Mouse (Mus musculus) lung, postnatal 14 days (tissue): ENCODE measurements around the gene Bola1.
A peak's percentile ranks its signal among the peaks of the same experiment; 100 is the strongest.
"Not testable (repeated sequence)": the region's sequence is repeated elsewhere in the genome, so short reads cannot be mapped to it uniquely, and the experiment has no call there.

Source experiments
- DNase-seq: peaks from one replicate; pipeline ENCODE4 v3.0.0; 2021

Bola1 gene

DNA sequence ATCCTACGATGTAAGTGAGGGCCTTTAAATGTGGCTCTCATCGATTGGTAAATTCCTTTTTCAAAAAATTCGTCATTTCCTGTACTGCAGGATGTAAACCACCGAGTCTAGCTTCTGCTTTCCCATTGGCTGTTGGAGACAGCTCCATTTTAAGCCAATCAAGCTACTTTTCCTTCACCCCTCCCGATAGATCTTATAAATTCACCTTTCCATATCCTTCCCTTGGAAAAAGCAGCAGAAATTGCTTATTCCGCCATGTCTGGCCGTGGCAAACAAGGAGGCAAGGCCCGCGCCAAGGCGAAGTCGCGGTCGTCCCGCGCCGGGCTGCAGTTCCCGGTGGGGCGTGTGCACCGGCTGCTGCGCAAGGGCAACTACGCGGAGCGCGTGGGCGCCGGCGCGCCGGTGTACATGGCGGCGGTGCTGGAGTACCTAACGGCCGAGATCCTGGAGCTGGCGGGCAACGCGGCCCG is at the start of gene Bola1, which contains the start of gene Hist2h2ab:
Bola1 (minus strand) TSS at position 49 of the 470 bp plus-strand sequence.
Hist2h2ab (plus strand) TSS at position 205 of the 470 bp plus-strand sequence.
- peak; percentile 69 for DNase-seq

DNA sequence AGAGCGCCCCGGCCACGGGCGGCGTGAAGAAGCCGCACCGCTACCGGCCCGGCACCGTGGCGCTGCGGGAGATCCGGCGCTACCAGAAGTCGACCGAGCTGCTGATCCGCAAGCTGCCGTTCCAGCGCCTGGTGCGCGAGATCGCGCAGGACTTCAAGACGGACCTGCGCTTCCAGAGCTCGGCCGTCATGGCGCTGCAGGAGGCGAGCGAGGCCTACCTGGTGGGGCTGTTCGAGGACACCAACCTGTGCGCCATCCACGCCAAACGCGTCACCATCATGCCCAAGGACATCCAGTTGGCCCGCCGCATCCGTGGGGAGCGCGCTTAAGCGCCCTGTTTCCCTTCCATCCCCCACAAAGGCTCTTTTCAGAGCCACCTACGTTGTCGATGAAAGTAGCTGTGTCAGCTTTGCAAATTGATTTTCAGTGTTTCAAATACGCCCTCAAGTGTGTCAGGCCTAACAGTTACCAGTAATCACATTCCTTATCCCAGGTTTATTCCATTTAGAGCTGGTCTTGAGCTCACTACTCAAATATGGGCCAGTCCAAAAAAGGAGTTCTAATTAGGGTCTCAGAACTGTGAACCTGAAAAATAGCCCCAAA is 49.4 kb upstream of the Bola1 start:
- DNase-seq: not testable (repeated sequence)

DNA sequence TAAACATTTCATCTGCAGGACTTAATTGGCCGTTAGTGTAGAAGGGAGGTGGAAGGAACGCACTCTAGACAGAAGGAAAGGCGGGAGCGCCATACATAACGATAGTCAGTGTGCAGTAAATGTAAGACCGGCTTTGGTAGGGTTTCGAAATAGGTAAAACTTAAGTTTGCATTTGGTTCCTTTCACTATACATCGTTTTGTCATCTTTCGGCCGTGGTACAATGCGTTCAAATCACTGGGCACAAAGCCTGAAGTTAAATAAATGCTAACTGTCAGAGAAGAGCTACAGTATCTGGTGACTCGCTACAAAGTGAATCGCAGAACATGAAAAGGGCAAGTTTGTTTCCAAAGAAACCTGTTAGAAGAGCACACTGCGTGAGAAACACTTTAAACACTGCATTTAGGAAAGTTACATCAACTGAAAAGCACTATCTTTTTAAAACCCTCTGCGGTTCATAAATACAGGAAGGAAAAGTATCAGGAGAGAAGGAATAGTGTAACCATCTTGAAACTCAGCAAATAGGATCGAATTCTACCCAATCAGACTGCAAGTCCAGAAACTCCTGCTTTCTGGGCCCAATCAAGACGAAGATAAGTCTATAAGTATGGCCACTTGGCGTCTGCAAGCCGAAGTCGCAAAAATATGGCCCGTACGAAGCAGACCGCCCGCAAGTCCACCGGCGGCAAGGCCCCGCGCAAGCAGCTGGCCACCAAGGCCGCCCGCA is 48.7 kb upstream of the Bola1 start, which contains the start of gene Hist2h3b:
Hist2h3b (plus strand) TSS at position 604 of the 725 bp plus-strand sequence.
- peak; percentile 78 for DNase-seq

DNA sequence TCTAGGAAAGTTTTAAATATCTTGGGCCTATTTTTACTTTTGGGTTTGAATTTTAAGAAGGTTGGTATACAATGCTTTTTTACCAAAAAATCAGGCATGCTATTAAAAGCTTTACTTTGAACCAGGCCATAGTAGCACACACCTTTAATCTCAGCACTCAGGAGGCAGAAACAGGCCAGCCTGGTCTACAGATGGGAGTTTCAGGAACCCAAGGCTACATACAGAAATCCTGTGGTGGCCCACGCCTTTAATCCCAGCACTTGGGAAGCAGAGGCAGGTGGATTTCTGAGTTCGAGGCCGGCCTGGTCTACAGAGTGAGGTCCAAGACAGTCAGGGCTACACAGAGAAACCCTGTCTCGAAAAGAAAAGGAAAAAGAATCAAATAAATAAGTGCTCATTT is 48.0 kb upstream of the Bola1 start:
- DNase-seq: no peak

DNA sequence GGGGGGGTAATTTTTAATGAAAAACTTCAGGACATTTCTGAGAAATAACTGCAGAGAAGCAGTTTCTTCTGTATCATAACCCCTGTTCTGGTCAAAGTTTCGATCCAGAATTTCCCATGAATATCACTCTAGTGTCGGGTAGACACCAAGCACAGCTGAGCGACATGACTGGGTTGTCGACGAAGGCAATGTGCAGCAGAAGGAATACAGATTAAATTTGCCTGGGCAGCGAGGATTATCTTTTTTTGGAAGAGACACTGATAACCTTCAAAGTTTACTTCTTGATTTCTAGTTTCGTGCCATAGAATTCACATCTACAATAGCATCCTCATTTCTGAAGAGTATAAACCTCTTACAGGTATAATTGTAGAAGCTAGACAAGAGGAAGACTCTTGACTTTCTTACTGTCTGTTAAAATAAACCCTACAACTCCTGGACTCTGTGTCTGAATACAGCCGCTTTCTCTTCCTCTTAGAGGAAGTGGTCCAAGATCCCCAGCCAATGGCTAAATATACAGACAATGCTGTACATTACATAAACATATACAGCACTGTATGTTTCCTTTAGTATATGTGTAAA is 46.7 kb upstream of the Bola1 start:
- no peak for DNase-seq

DNA sequence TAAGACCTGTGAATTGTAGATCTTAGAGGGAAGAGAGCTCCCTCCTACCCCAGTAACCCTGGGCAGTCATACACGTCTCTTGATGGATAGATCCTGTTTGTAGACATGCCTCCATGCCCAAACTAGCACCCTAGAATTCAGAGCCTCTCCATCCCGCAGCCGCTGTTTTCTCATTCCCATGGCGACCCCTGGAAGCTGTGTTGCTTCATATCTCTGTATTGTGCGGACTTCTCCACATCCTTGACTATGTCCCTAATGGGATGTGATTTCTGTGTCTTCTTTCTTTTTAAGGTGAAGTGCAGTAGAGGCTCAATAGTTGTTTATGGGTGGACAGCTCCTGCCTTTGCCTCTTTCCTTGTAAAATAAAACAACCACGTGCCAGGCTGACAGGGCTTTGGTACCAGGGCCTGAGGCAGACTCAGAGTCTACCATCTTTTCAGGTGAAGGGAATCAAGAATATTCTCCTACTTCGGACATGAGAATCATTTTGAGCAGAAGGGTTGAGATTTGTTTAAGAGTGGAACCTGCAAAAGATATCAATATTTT is 45.0 kb upstream of the Bola1 start:
- DNase-seq: no peak

DNA sequence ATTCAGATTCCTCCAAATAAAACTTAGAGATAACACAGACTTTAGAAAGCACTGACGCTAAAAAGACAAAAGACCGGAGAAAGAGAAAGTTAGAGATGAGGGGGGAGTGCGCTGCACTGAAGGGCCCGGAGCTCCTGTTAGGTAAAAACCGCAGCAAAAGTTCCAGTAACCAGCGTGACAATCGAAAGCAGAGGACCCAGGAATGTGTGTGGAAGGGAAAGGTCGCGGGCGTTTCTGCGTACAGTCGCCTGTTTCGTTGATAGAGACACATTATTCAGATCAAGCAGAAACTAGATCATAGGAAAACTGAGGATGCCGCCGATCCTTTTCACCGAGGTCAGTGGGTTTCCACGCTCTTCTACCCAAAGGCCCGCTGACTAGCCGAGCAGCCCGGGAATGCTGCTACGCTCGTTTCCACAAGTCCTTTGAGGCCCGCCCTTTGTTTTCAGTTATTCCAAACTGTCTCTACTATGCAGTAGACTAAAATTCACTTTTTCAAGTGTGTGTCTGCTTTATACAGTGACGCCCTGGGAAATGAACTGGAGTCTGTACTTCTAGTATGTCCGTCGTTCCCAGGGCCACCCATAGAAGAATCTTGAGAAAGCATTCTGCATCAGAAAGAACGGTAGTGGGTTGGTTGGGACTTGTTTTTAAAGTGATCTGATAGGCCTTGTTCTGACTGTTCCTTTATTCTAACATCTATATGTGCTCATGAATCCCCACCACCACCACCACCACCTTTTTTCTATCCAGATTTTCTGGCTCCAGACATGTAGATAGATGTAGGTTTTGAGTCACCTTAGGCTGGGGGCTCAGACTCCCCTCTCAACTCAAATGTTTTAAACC is 44.3 kb upstream of the Bola1 start:
- peak; percentile 57 for DNase-seq

DNA sequence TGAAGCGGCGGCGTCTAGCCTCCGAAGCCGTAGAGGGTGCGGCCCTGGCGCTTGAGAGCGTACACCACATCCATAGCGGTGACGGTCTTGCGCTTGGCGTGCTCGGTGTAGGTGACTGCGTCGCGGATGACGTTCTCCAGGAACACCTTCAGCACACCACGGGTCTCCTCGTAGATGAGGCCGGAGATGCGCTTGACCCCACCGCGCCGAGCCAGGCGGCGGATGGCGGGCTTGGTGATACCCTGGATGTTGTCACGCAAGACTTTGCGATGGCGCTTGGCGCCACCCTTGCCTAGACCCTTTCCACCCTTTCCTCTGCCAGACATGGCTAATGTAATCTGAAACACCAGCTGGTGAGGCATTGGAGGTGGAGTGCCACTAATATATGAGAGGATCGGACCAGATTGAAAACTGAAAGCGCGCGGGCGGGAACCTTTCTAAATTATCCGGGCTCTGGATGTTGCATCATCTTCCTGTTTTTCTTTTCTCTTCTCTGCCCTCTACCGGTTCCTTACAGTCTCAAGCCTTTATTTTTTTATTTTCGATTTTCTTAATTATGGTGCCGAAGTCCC is 43.6 kb upstream of the Bola1 start, which contains the start of gene Hist2h4:
Hist2h4 (minus strand) TSS at position 333 of the 572 bp plus-strand sequence.
- peak; percentile 96 for DNase-seq

DNA sequence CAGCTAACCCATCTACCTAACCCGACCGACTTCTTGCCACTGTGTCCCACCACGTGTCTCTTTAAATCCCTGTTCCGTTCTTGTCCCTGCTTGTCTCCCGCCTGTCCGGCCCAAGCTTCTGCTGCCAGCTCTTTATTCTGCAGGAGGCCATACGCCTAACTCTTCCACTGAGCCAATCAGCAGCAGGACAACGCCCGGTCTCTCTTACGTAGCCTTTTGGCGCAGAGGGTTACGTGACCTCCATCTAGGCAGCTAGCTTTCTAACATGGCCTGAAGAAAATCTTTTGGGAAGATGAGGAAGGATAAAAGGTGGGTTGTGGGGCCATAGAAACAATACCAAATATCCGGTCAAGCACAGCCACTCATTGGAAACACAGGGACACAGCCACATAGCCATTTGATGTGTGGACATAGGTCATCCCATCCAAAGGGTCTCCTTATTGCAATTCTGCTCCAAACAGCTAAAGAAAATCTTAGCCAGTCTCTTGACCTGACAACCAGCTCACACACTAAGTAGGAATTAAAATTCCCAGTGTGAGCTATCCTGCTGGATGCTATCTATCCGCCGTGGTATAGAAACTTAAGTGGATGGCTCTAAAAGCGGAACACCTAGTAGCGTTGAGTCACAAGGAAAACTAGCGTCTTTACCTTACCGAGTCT is 42.8 kb upstream of the Bola1 start:
- peak; percentile 85 for DNase-seq

DNA sequence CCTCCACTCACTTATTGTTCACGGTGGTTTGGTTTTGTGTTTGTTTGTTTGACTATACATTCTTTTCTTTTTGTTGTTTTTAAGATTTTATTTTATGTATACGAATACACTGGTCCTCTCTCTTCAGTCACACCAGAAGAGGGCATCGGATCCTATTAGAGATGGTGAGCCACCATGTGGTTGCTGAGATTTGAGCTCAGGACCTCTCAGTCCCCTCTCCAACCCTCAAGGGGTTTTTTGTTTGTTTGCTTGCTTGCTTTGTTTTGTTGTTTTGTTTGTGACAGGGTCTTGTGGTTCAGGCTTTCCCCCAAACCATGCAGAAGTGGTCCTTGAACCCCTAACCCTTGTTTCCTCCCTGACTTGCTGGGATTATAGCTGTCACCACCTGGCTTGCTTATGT is 42.1 kb upstream of the Bola1 start:
- DNase-seq: no peak

DNA sequence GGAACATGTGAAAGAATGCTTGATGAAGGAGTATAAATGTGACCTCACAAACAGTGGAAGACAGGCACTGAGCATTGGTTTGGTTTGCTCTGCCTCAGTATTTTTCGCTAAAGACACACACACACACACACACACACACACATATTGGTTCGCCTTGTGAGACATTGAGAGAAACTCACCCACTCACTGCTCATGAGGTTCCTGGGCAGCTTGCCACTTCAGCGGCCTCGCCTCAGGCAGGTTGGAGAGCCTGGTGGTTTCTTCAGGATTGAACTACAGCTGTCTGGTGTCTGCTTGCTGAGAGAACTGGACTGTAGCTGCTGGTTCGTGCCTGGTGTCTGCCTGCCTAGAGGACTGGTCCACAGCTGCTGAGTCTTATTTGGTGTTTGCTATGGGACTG is 40.7 kb upstream of the Bola1 start:
- no peak for DNase-seq

DNA sequence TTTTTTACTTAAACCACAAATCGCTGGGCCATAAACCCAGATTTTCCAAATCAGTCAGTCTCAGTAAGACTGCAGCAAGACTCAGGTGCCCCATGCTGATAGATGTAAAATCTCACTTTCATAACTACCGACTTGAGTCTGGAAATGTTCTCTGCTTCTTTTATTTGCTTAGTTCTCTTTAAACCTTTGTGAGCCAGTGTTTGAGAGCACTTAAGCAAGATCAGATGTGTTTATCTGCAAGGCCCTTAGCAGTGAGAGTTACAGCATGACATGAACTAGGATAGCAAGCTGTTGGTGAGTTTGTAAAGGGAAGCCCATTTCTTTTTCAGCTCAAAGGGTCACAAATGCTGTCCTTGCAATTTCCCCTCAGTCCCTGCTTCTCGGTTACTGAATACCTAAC is 37.7 kb upstream of the Bola1 start:
- DNase-seq: no peak

DNA sequence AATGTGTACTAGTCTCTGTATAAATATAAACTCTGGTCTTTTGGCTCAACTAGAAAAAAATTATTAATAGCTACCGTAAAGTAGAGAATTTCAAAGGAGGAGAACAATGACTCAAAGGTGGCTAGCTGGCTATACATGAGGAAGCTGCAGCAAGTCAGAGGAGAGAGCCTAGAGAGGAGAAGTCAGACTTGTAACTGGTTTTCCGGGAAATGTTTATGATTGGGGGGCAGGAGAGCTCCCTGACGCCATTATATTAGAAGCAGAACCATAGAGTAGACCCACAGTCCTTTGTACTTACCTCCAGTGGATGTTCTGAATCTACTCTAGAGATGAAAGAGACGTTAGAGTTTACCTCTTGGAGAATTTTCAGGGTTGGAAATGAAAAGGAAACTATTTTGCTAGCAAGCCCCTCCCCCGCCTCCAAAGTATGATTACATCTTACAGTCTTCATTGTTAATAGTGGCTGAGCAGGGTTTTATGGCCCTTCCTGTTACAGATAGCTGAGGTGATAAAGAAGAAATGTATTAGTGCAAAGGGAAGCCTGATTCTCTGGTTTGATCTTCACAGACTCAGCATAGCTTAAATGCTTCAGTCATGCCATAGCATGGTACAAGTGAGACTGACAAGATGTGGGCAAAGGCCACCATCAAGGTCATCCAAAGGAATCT is 36.6 kb upstream of the Bola1 start:
- DNase-seq: no peak

DNA sequence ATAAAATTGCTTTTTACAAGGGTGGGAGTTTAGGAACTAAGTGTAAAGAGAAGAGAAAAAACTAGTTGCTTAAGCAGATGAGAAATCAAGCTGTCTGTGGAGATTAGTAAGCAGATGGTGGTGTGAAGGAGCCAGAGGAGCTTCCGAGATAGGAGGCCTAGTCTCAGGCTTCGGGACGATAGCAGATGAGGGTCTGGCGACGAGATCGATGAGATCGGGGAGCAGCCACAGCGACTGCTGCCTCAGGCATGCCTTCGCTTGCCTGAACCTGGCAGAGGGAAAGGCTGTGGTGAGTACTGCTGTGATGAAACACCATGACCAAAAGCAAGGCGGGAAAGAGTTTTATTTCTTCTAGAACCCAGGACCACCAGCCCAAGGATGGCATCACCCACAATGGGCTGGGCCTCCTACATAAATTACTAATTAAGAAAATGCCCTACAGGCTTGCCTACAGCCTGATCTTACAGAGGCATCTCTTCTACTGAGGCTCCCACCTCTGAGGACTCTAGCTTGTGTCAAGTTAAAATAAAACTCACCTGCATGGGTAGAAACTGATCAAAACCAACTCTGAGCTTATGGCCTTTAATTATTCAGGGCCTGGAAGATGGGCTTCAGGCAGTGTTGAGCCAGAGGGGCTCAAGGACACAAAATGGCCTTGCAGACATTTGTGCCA is 35.3 kb upstream of the Bola1 start:
- no peak for DNase-seq

DNA sequence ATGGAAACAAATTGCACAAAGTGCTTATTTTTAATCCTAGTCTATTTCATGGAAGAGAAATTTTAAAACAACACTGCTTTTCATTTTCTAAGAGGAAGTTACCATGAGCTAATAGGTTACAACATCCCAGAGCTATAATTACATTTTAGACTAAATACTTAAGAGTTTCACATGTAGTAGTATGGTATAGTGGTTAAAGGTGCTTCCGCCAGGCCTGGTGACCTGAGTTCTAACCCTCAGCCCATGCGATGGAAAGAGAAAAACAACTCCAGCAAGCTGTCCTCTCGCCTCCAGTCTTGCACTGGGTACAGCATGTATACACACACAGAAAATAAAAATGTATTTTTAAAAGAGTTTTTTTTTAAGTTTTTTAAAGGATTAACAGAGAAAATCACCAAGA is 32.3 kb upstream of the Bola1 start:
- DNase-seq: no peak

DNA sequence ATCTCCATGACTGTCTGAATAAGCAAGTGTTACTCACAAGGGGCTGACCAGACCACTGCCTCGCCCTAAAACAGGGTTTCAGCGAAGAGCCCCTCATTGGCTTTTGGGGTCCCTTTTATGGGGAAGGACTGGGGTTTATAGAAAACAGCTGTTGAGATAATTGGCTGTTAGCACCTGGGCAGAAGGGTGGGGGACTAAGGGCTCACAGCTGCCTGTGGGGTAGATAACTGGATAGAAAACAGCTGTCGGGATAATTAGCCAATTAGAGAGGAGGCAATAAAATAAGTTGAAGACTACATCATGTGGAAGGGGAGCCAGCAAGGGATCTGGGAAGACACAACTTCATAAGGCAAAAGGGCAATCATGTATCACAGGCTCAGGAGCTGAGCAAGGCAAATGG is 31.4 kb upstream of the Bola1 start:
- DNase-seq: no peak

DNA sequence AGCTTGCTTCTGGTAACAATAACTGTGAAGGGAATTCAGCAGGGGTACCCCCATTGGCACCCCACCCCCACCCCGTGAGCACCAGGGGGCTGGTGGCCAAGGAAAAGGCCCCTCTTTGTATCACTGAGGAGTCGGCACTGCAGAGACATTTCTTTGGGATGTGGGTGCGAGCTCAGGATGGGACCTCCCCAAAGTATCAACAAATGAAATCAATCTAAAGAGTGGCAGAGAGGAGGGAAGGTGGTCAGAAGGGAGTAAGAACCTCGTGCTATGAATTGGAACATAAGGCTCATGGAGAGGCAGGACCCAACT is 29.5 kb upstream of the Bola1 start:
- no peak for DNase-seq

DNA sequence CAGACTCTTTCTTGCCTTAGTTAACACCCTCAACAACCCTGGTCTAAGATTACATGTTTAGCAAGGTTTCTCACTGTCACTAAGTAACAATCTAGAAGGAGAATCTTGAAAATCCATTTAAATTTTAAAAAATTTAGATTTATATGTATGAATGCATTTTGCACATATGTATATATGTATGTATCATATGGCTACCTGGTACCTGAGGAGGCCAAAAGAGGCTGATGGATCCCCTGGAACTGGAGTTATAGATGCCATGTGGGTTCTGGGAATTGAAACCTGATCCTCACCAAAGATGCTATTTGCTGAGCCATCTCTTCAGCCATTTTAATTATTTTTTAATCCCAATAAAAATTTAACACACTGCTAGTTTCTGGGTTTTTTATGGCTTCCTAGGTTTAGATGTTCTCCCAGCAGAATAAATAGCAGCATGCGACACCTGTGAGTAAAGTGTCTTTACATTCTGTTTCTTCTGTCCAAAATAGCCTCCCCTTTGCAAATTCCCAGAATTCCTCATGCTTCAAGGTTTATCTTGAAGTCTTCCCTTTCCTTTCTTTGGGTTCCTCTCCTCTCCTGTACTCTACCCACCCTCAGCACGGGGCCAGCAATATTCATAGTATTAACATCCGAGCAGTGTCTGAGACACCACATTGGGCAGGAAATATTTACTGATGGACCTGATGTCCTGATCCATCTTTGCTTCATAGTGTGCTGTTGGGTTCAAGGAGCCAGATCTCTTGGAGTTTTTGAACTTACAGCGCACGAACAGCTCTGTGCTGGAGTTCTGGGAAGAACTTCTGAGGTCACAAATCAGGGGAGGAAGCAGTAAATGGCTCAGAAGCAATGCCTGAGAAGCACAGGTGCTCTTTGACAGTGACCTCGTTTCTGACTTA is 28.9 kb upstream of the Bola1 start:
- no peak for DNase-seq

DNA sequence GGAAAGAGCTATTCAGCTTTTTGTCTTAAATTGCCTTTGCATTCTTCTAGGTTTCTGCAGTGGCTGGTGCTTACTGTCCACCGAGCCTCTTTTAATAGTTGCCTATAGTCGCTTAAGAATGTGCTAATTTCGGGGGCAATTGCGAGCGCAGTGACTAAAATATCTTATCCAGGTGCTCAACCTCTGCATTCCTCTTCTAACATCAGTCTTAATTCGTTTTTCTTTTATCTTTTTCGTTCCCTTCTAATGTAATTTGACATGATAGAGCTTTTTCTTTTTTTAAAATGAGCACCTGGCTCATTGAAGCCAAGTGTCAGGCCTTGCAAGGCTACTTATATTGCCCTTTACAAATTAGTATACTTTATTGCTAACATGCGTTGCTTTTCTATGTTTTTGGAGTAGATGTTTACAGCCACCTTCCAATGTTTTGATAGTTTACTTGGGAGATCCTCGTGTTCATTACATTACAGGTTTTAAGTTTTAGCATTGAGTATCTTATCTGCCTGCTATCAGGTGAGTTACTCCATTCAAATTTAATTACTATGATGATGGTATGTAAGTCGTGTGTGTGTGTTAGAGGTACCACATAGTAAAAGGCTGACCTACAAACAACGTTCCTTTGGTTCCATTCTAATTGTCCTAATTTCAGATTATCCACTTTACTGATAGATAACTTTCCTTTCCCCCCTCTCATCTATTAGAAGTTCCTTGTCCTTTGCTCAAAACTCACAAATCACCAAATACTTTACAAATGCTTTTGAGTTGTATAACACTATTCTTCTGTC is 28.0 kb upstream of the Bola1 start:
- DNase-seq: no peak
